Mouse (Mus musculus): ENCODE results near the gene Gm10295.

Gm10295 gene

DNA sequence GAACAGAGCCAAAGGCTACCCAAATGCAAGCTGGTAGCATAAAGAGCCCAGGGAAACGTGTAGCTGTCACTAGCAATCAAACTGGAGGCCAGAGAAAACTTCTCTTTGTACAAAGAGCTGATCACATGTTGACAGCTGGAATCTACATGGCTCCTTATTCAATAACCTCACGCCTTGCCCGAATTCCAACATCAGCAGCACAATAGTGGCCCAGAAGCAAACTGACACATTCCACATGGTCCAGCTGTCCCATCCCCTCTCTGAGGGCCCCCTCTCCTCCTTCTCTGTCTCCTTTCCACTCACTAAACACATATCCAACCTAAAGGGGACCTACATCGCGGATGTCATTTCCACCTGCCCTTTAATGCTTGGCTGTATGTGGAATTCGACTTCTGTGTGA lies 26.7 kb upstream of the Gm10295 start:
- no peak for DNase-seq (ENCODE audit: low read depth, low spot score)
- Histone ChIP-seq H3K27me3 (ENCODE audit: control insufficient read depth, insufficient read depth, low read length, poor library complexity, severe bottlenecking) (no peaks in the 10 kb centered on the region), H3K36me3 (ENCODE audit: control insufficient read depth, insufficient read depth, low read length, poor library complexity, severe bottlenecking) (no peaks in the 10 kb centered on the region)

DNA sequence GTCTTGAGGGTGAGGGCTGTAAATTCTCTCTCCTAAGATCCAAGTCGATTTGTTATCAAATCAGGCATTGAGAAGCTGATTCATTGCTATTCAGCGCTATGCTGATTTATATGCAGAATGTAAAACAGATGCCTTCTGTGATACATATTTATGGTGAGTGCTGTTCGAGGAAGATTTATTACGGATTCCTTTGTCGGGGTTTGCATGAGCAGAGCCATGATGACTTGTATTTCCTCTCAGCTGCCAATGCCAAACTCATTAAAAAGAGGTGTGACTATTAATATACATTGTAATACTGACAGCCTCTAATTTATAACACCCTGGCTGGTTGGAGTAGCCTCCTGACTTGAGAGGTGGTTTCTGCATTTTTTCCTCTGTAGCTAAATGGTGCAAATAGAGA lies 22.8 kb upstream of the Gm10295 start:
- DNase-seq (ENCODE audit: low read depth, low spot score) = no peak
- no peaks in the 10 kb centered on the region for H3K27me3 ChIP-seq (ENCODE audit: control insufficient read depth, insufficient read depth, low read length, poor library complexity, severe bottlenecking)
- H3K36me3 ChIP-seq (ENCODE audit: control insufficient read depth, insufficient read depth, low read length, poor library complexity, severe bottlenecking) = no peaks in the 10 kb centered on the region

DNA sequence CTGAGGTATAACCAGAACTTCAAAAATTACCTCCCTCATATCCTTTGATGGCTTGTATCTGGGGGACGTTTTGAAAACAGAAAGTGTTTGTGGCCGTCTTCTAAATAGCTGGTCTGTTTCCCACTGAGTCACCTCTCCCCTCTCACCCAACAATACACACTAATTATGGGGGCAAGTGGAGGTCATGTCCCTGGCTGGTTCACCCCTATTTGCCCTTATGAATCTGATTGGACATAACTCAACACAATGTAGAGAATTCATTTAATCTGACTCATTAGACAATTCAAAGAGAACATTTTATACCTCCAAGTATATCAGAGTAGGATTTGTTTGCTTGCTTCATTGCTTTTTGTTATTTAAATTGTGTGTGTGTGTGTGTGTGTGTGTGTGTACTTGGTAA lies 20.6 kb upstream of the Gm10295 start:
- no peaks in the 10 kb centered on the region for H3K36me3 ChIP-seq (ENCODE audit: control insufficient read depth, insufficient read depth, low read length, poor library complexity, severe bottlenecking)
- DNase-seq (ENCODE audit: low read depth, low spot score) = no peak
- no peaks in the 10 kb centered on the region for H3K27me3 ChIP-seq (ENCODE audit: control insufficient read depth, insufficient read depth, low read length, poor library complexity, severe bottlenecking)

GRCm38 (mm10) chr7:71370746-71371145 lies 19.5 kb upstream of the Gm10295 start:
- no peaks in the 10 kb centered on the region for H3K36me3 ChIP-seq (ENCODE audit: control insufficient read depth, insufficient read depth, low read length, poor library complexity, severe bottlenecking)
- no peaks in the 10 kb centered on the region for H3K27me3 ChIP-seq (ENCODE audit: control insufficient read depth, insufficient read depth, low read length, poor library complexity, severe bottlenecking)
- DNase-seq (ENCODE audit: low read depth, low spot score) = no peak

- Histone ChIP-seq H3K27me3 (ENCODE audit: control insufficient read depth, insufficient read depth, low read length, poor library complexity, severe bottlenecking) (no peaks in the 10 kb centered on the region), H3K36me3 (ENCODE audit: control insufficient read depth, insufficient read depth, low read length, poor library complexity, severe bottlenecking) (no peaks in the 10 kb centered on the region)
- DNase-seq (ENCODE audit: low read depth, low spot score) = no peak
These were observed 18.8 kb upstream of the Gm10295 start for GRCm38 (mm10) chr7:71370128-71370527.

DNA sequence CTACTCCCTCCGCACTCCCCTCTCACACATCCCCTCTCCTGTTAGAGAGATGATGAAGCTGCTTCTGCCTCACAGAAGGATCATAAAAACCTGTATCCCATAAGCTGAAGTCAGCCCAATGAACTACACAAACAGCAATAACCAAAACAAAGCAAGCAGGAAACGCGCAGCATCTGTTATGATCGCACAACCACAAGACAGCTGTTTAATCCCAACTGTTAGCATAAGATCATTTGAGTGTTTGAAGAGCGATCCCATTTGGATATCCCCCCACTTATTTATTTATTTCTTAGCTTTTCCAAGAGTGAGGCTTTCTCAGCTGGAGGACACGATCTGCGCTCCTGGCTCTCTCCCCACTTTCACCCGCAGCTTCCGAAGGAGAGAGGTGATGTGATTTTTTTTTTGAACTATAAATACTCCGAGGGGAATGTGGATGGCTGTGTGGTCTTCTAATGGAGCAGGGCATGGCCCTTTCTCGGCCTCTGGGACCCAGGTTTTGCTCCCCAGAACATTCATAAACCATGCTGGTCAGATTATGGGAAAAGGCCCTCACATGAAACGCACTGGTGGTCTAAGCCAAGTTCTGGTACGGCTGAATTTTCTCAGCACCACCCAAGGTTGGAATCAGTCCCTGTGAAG lies 17.4 kb upstream of the Gm10295 start:
- Histone ChIP-seq H3K36me3 (ENCODE audit: control insufficient read depth, insufficient read depth, low read length, poor library complexity, severe bottlenecking) (no peaks in the 10 kb centered on the region), H3K27me3 (ENCODE audit: control insufficient read depth, insufficient read depth, low read length, poor library complexity, severe bottlenecking) (no peaks in the 10 kb centered on the region)
- DNase-seq (ENCODE audit: low read depth, low spot score) = no peak

GRCm38 (mm10) chr7:71355596-71355995 lies 4.3 kb upstream of the Gm10295 start:
- no peaks in the 10 kb centered on the region for H3K36me3 ChIP-seq (ENCODE audit: control insufficient read depth, insufficient read depth, low read length, poor library complexity, severe bottlenecking)
- DNase-seq (ENCODE audit: low read depth, low spot score) = no peak
- no peaks in the 10 kb centered on the region for H3K27me3 ChIP-seq (ENCODE audit: control insufficient read depth, insufficient read depth, low read length, poor library complexity, severe bottlenecking)

DNA sequence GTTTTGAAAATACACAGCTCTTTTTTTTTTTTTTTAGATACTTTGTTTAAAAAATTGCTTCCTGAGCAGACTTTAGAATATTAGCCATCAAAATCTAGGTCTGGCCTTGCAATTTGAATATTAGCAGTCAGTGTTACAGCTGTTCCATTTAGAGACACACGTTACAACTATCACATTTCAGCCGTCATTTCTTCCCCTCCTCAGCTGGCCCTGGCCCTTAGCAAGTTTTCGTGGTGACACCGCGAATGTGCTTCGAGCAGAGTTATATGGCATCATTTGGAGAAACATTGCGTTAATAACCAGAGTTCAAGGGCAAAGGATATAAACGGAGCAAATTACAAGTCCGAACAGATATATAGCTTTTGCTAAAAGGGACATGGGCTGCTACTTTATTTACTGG lies 2.4 kb downstream of the Gm10295 start:
- Histone ChIP-seq H3K36me3 (ENCODE audit: control insufficient read depth, insufficient read depth, low read length, poor library complexity, severe bottlenecking) (no peaks in the 10 kb centered on the region), H3K27me3 (ENCODE audit: control insufficient read depth, insufficient read depth, low read length, poor library complexity, severe bottlenecking) (no peaks in the 10 kb centered on the region)
- no peak for DNase-seq (ENCODE audit: low read depth, low spot score)

GRCm38 (mm10) chr7:71324919-71325583 lies 26.2 kb downstream of the Gm10295 start:
- H3K36me3 ChIP-seq (ENCODE audit: control insufficient read depth, insufficient read depth, low read length, poor library complexity, severe bottlenecking) = no peaks in the 10 kb centered on the region
- no peak for DNase-seq (ENCODE audit: low read depth, low spot score)

GRCm38 (mm10) chr7:71313148-71313765 lies 38.0 kb downstream of the Gm10295 start:
- DNase-seq (ENCODE audit: low read depth, low spot score) = no peak
- H3K36me3 ChIP-seq (ENCODE audit: control insufficient read depth, insufficient read depth, low read length, poor library complexity, severe bottlenecking) = no peaks in the 10 kb centered on the region
- no peaks in the 10 kb centered on the region for H3K27me3 ChIP-seq (ENCODE audit: control insufficient read depth, insufficient read depth, low read length, poor library complexity, severe bottlenecking)

More at GRCm38 (mm10) chr7:71324919-71325583, 26.2 kb downstream of the Gm10295 start:
- H3K27me3 ChIP-seq (ENCODE audit: control insufficient read depth, insufficient read depth, low read length, poor library complexity, severe bottlenecking) = no peaks in the 10 kb centered on the region

DNA sequence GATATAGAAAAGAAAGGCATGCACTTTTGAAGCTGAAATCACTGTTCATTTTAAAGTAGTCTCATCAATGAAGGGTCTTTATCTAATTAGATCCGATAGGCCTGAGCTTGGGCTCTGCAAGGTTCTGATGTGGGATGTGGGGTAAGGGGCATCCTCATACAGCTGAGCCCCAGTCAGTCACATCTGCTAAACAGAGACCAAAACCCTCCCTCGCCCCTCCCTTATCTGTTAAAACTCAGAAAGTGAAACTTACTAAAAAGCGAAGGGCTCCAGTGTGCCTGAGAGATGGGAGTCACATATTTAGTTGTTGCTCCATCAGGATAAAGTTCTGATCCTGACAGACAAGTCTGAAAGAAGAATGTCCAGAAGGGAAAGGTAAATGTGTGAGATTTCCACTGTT lies 38.9 kb downstream of the Gm10295 start:
- Histone ChIP-seq H3K36me3 (ENCODE audit: control insufficient read depth, insufficient read depth, low read length, poor library complexity, severe bottlenecking) (no peaks in the 10 kb centered on the region), H3K27me3 (ENCODE audit: control insufficient read depth, insufficient read depth, low read length, poor library complexity, severe bottlenecking) (no peaks in the 10 kb centered on the region)
- DNase-seq (ENCODE audit: low read depth, low spot score) = no peak

GRCm38 (mm10) chr7:71311411-71311810 lies 39.9 kb downstream of the Gm10295 start:
- DNase-seq (ENCODE audit: low read depth, low spot score) = no peak
- Histone ChIP-seq H3K36me3 (ENCODE audit: control insufficient read depth, insufficient read depth, low read length, poor library complexity, severe bottlenecking) (no peaks in the 10 kb centered on the region), H3K27me3 (ENCODE audit: control insufficient read depth, insufficient read depth, low read length, poor library complexity, severe bottlenecking) (no peaks in the 10 kb centered on the region)

- Histone ChIP-seq H3K36me3 (ENCODE audit: control insufficient read depth, insufficient read depth, low read length, poor library complexity, severe bottlenecking) (no peaks in the 10 kb centered on the region), H3K27me3 (ENCODE audit: control insufficient read depth, insufficient read depth, low read length, poor library complexity, severe bottlenecking) (no peaks in the 10 kb centered on the region)
- DNase-seq (ENCODE audit: low read depth, low spot score) = no peak
These were observed 43.2 kb downstream of the Gm10295 start for GRCm38 (mm10) chr7:71308051-71308450.

DNA sequence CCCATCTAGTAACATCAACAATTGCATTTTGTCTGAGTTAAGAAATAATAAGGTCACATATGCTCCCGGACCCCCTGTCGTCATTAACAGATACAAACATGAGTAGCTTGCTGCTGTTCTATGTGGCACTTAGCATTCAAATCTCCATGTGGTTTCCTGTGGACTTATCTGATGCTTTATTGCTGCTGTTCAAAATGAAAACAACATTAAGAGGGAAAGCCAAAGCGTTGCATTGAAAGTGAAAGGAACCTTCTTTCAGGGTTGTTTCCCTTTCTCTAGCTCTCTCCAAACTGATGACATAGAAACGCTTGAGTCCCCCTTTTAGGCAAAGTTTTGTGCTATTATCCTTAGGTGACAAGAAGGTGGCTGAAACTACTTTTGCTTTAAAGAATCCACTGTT lies 48.6 kb downstream of the Gm10295 start:
- H3K27me3 ChIP-seq (ENCODE audit: control insufficient read depth, insufficient read depth, low read length, poor library complexity, severe bottlenecking) = no peaks in the 10 kb centered on the region
- no peaks in the 10 kb centered on the region for H3K36me3 ChIP-seq (ENCODE audit: control insufficient read depth, insufficient read depth, low read length, poor library complexity, severe bottlenecking)
- no peak for DNase-seq (ENCODE audit: low read depth, low spot score)
